ENCODE assay signal across 8 mouse cellular contexts in the genomic region with DNA sequence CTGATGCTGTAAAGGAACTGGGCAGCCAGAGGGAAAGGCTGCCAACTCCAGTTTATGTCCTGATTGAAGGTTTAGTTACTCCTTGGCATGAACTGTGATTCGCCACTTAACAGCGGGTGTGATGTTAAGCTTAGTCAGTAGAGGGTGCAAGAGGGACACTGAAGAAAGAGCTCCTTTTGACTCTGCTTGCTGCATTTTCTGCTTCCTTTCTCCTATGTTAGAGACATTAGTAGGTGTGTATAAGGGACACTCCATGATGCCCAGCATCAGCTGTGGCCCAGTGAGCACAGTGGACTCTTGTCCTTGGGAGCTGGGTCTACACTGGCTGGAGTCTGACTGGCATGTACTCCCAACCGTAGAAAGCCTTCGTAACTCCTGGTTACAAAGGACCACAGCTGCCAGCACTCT. TPM values are rescaled to one million over a fixed set of nuclear protein-coding genes. Genes with fewer than 3 reads are reported as not detected.
A peak's percentile ranks its signal among the peaks of the same experiment; 100 is the strongest.
DNase-seq lines count a peak whose midpoint lies in the region; ATAC-seq and TF ChIP-seq lines count a peak whose summit lies in the region.

No protein-coding gene starts in this region.

- peaks cover 19% of the 10 kb centered on the region for H3K36me3 ChIP-seq in midbrain, embryonic 11.5 days (ENCODE audit: control insufficient read depth, insufficient read depth, low read length)
- H3K36me3 ChIP-seq in midbrain, embryonic 10.5 days = peaks cover 89% of the 10 kb centered on the region
- peaks cover 72% of the 10 kb centered on the region for H3K36me3 ChIP-seq in intestine, postnatal 0 days (ENCODE audit: control insufficient read depth, insufficient read depth)
- peaks cover 45% of the 10 kb centered on the region for H3K36me3 ChIP-seq in neural tube, embryonic 13.5 days

- peak; percentile 85 for TF ChIP-seq CTCF in intestine, postnatal 0 days (IDR thresholded peaks at IDR 0.05; ENCODE audit: low read depth)

- H3K27ac ChIP-seq in midbrain, embryonic 11.5 days (ENCODE audit: low read depth, low read length) = no peak overlapping the region
- no peak overlapping the region for H3K27ac ChIP-seq in midbrain, embryonic 10.5 days (replicated peaks)
- H3K27ac ChIP-seq in intestine, postnatal 0 days (ENCODE audit: low read depth, low read length) = no peak overlapping the region
- no peak overlapping the region for H3K27ac ChIP-seq in neural tube, embryonic 13.5 days (replicated peaks)

- no peaks in the 10 kb centered on the region for H3K4me1 ChIP-seq in midbrain, embryonic 11.5 days (ENCODE audit: control insufficient read depth, insufficient read depth, low read length)
- 0 out of 2 replicates have a peak, but pooled peaks cover 4% of the 10 kb centered on the region for H3K4me1 ChIP-seq in midbrain, embryonic 10.5 days
- H3K4me1 ChIP-seq in intestine, postnatal 0 days (replicated peaks; ENCODE audit: control insufficient read depth, insufficient read depth, low read length) = no peaks in the 10 kb centered on the region
- H3K4me1 ChIP-seq in neural tube, embryonic 13.5 days (replicated peaks) = peaks cover 36% of the 10 kb centered on the region

- no peaks in the 10 kb centered on the region for H3K9me3 ChIP-seq in midbrain, embryonic 11.5 days (ENCODE audit: control insufficient read depth, low read length)
- no peaks in the 10 kb centered on the region for H3K9me3 ChIP-seq in midbrain, embryonic 10.5 days (replicated peaks)
- H3K9me3 ChIP-seq in intestine, postnatal 0 days (ENCODE audit: control insufficient read depth) = no peaks in the 10 kb centered on the region
- H3K9me3 ChIP-seq in neural tube, embryonic 13.5 days = no peaks in the 10 kb centered on the region

- H3K9ac ChIP-seq in midbrain, embryonic 11.5 days (ENCODE audit: low read length) = no peak overlapping the region
- H3K9ac ChIP-seq in intestine, postnatal 0 days (ENCODE audit: low read depth, low read length) = no peak overlapping the region
- H3K9ac ChIP-seq in neural tube, embryonic 13.5 days = no peak overlapping the region

- ATAC-seq in midbrain, embryonic 11.5 days (ENCODE audit: low FRiP score) = no peak; the same call in 1 of the 2 replicates
- ATAC-seq in frontal cortex, adult (ENCODE audit: low TSS enrichment) = peak; percentile 62
- 0 out of 2 replicates have a peak, but pooled peaks have one; percentile 38 for ATAC-seq in intestine, postnatal 0 days
- ATAC-seq in neural tube, embryonic 13.5 days (ENCODE audit: low read depth) = peak; percentile 42

- H3K4me2 ChIP-seq in midbrain, embryonic 11.5 days = no peak overlapping the region
- no peak overlapping the region for H3K4me2 ChIP-seq in intestine, postnatal 0 days (replicated peaks; ENCODE audit: low read depth)
- no peak overlapping the region for H3K4me2 ChIP-seq in neural tube, embryonic 13.5 days

- no peaks in the 10 kb centered on the region for H3K27me3 ChIP-seq in midbrain, embryonic 11.5 days (ENCODE audit: control insufficient read depth, insufficient read depth, low read length)
- H3K27me3 ChIP-seq in midbrain, embryonic 10.5 days (ENCODE audit: low read depth, poor library complexity, severe bottlenecking) = no peaks in the 10 kb centered on the region
- no peaks in the 10 kb centered on the region for H3K27me3 ChIP-seq in intestine, postnatal 0 days (replicated peaks; ENCODE audit: control insufficient read depth, insufficient read depth, low read length)
- no peaks in the 10 kb centered on the region for H3K27me3 ChIP-seq in neural tube, embryonic 13.5 days

- peak; percentile 91 for DNase-seq in midbrain, embryonic 11.5 days (ENCODE audit: low spot score, missing footprints)
- no peak for DNase-seq in midbrain, embryonic 10.5 days (ENCODE audit: low spot score)
- peak; percentile 22 for DNase-seq in brain, embryonic 18.5 days (ENCODE audit: low read depth, low spot score)
- peak; percentile 58 to 80 for DNase-seq in left cerebral cortex, postnatal 25 days (ENCODE audit: low spot score in 2 of 2)
- peak; percentile 63 for DNase-seq in thymus, postnatal 4 days

- 87% methylated on average over 4 of the region's 4 CpGs for WGBS in midbrain, embryonic 11.5 days
- WGBS in midbrain, embryonic 10.5 days = 85% methylated on average over 4 of the region's 4 CpGs
- 79% methylated on average over 4 of the region's 4 CpGs for WGBS in intestine, postnatal 0 days
- WGBS in neural tube, embryonic 13.5 days = 82% methylated on average over 4 of the region's 4 CpGs

- intact Hi-C loops in left cerebral cortex, postnatal 25 days (cut with DNase I) = loop anchor here (5.0 to 10.0 kb wide), 2 partner anchors 79 to 192 kb away; partner anchors contain the start of genes Gm26920, Zfp260 and Zfp566

- no peak overlapping the region for H3K4me3 ChIP-seq in midbrain, embryonic 11.5 days (ENCODE audit: low read depth, low read length)
- H3K4me3 ChIP-seq in midbrain, embryonic 10.5 days = no peak overlapping the region
- no peak overlapping the region for H3K4me3 ChIP-seq in intestine, postnatal 0 days (ENCODE audit: low read depth, low read length)
- no peak overlapping the region for H3K4me3 ChIP-seq in neural tube, embryonic 13.5 days

RNA-seq across cellular contexts. Expression of gene Zfp568, which starts 29.2 kb away (rescaled TPM):
- 11.7 and 13.0 TPM in 2 replicates for polyA plus RNA-seq in midbrain, embryonic 11.5 days (2014; fragmentation: Nextera tagmentation; extraction: Ambion mirVana)
- polyA plus RNA-seq in midbrain, embryonic 10.5 days (2016; fragmentation: Nextera tagmentation; extraction: Ambion mirVana) = 22.8 and 23.3 TPM in 2 replicates
- polyA plus RNA-seq in intestine, postnatal 0 days (2015; fragmentation: Nextera tagmentation; extraction: Ambion mirVana) = 5.5 and 5.8 TPM in 2 replicates
- 1 to 10 TPM; 3.8 to 6.4 TPM for total RNA-seq in left cerebral cortex, postnatal 25 days (2021)
- 5.5 and 6.5 TPM in 2 replicates for polyA plus RNA-seq in neural tube, embryonic 13.5 days (2015; fragmentation: Nextera tagmentation; extraction: Ambion mirVana)

RNA-seq across cellular contexts. Expression of gene Zfp14, which starts 38.2 kb away (rescaled TPM):
- polyA plus RNA-seq in midbrain, embryonic 11.5 days (2014; fragmentation: Nextera tagmentation; extraction: Ambion mirVana) = 6.1 and 6.2 TPM in 2 replicates
- 4.1 and 4.4 TPM in 2 replicates for polyA plus RNA-seq in midbrain, embryonic 10.5 days (2016; fragmentation: Nextera tagmentation; extraction: Ambion mirVana)
- polyA plus RNA-seq in intestine, postnatal 0 days (2015; fragmentation: Nextera tagmentation; extraction: Ambion mirVana) = 0.93 and 1.0 TPM in 2 replicates
- total RNA-seq in left cerebral cortex, postnatal 25 days (2021) = 1 to 10 TPM; 7.2 to 8.5 TPM
- polyA plus RNA-seq in neural tube, embryonic 13.5 days (2015; fragmentation: Nextera tagmentation; extraction: Ambion mirVana) = 9.9 and 11.3 TPM in 2 replicates

RNA-seq across cellular contexts. Expression of gene Zfp74, which starts 59.1 kb away (rescaled TPM):
- polyA plus RNA-seq in midbrain, embryonic 11.5 days (2014; fragmentation: Nextera tagmentation; extraction: Ambion mirVana) = 10.6 and 12.6 TPM in 2 replicates
- polyA plus RNA-seq in midbrain, embryonic 10.5 days (2016; fragmentation: Nextera tagmentation; extraction: Ambion mirVana) = 12.7 and 15.8 TPM in 2 replicates
- polyA plus RNA-seq in intestine, postnatal 0 days (2015; fragmentation: Nextera tagmentation; extraction: Ambion mirVana) = 2.6 and 2.8 TPM in 2 replicates
- total RNA-seq in left cerebral cortex, postnatal 25 days (2021) = 10 to 100 TPM; 16.7 to 17.9 TPM
- 13.6 and 15.0 TPM in 2 replicates for polyA plus RNA-seq in neural tube, embryonic 13.5 days (2015; fragmentation: Nextera tagmentation; extraction: Ambion mirVana)

RNA-seq across cellular contexts. Expression of gene Zfp82, which starts 59.7 kb away (rescaled TPM):
- polyA plus RNA-seq in midbrain, embryonic 11.5 days (2014; fragmentation: Nextera tagmentation; extraction: Ambion mirVana) = 7.4 and 8.8 TPM in 2 replicates
- polyA plus RNA-seq in midbrain, embryonic 10.5 days (2016; fragmentation: Nextera tagmentation; extraction: Ambion mirVana) = 6.8 and 9.2 TPM in 2 replicates
- 1.2 and 1.7 TPM in 2 replicates for polyA plus RNA-seq in intestine, postnatal 0 days (2015; fragmentation: Nextera tagmentation; extraction: Ambion mirVana)
- 1 to 10 TPM; 5.0 to 5.1 TPM for total RNA-seq in left cerebral cortex, postnatal 25 days (2021)
- 12.0 and 14.2 TPM in 2 replicates for polyA plus RNA-seq in neural tube, embryonic 13.5 days (2015; fragmentation: Nextera tagmentation; extraction: Ambion mirVana)
